Mouse (Mus musculus) urinary bladder, postnatal 10 days (tissue): ENCODE data around the gene Crhr2.

ENCODE experiments used
- DNase-seq: peaks from one replicate; pipeline ENCODE4 v3.0.0; 2022; ENCODE audit warnings: low spot score

The Crhr2 gene

DNA sequence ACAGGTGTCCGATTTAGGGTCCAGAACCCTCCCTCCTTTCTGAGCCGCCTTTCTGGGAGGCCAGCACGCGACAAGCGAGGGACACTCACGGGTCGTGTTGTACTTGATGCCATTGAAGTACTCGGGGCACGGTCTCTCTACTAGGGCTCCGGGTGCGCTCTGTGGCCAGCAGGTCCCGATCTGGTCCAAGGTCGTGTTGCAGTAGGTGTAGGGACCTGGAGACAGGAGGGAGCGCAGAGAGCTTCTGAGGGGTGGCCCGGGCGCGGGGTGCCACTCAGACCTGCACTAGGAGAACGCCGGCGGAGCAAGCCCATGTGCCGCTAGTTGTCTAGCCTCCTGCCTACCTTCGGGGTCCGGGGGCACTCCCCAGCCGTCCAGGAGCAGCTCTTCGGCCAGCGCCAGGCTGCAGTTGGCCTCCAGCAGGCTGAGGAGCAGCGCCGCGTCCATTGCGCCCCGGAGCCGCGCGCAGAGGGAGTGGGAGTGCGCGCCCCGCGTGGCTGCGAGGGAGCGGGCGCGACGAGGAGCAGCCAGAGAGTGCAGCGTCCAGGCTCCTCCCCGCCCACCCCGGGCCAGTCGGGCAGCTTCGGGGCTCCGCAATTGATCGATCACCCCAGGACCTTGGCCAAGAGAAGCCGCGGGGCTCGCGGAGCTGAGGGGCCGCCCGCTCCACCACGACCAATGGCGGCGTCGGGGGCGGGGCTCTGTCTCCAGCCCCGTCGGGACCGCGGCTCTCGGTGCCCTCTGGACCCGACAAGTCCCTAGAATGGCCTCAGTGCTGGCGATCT is 15.3 kb downstream of the Crhr2 start:
- no peak for DNase-seq

DNA sequence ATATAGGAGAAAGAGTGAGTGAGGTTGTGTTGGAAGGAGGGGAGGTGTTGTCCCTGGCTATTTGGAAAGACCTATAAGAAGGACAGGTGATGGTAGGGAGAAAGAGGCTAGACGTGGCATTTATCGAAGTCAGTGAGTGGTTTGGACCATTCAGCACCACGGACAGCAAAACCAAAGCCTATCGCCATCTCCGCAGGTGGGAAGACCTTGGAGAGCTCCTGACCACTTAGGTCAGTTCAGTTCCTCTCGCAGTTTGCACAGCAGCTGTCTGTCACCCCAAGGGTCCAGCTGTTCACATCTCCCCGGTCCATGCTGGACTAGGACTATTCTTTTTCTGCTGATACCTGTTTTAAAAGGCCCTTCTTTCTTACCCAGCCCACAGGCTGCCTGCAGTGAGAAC is 24.5 kb downstream of the Crhr2 start:
- DNase-seq = no peak

DNA sequence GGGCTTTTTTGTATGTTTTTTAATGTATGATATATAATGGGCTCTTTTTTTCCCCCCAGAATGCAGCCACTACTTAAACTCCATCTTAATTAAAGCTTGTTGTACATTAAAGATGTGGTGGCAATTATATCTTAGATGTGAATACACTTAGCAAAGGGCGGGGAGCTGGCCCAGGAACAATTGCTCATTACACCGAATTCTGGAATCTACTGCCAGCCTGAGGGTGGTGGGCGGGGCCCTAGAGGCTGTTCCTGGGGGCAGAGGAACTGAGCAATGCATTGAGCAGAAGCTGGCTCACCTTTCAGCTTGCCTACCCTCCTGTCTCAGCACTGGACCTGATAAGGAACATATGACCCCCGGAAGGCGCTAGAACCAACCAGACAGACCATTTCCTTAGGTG is 34.2 kb downstream of the Crhr2 start:
- no peak for DNase-seq

- DNase-seq = no peak
Observed at GRCm38 (mm10) chr6:55098030-55098429, 34.8 kb downstream of the Crhr2 start.

- no peak for DNase-seq
Observed at GRCm38 (mm10) chr6:55093431-55094146, 39.2 kb downstream of the Crhr2 start.

GRCm38 (mm10) chr6:55091396-55091795 is 41.4 kb downstream of the Crhr2 start:
- DNase-seq = no peak

DNA sequence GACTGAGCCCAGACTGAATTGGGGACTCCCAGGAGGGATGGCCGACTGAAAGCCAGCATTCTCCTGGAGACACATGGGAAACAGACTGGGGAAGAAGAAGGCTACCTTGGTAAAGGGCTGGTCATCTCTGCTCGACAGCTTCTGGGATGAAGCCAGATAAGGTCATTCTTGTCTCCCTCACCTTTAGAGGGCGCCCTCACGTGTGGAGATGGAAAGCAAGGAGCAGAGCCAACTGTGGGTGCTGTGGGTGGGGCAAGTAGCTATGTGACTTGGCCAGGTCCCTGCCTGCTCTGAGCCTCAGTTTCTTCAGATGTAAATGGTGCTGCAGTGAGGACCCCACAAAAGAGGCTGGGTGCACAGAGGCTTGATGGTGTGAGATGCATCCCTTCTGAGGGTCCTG is 42.2 kb downstream of the Crhr2 start:
- no peak for DNase-seq

DNA sequence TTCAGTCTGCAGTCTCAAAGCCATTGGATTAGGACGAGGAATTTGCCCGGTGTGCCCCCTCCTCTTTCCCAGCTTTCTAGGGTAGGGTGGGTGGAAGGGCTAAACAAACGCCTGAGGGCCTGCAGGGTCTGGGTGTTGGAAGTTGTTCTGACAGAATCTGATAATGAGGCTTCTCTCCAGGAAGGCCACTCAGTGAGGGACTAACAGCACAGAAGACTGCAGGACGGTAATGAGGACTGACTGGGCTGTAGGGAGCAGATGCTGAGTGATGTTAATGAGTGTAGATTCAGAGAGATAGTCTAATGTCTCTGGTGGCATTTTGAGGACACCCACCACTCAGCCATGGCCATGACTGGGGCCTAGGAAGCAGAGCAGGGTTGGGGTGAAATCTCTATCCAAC is 45.5 kb downstream of the Crhr2 start:
- no peak for DNase-seq

DNA sequence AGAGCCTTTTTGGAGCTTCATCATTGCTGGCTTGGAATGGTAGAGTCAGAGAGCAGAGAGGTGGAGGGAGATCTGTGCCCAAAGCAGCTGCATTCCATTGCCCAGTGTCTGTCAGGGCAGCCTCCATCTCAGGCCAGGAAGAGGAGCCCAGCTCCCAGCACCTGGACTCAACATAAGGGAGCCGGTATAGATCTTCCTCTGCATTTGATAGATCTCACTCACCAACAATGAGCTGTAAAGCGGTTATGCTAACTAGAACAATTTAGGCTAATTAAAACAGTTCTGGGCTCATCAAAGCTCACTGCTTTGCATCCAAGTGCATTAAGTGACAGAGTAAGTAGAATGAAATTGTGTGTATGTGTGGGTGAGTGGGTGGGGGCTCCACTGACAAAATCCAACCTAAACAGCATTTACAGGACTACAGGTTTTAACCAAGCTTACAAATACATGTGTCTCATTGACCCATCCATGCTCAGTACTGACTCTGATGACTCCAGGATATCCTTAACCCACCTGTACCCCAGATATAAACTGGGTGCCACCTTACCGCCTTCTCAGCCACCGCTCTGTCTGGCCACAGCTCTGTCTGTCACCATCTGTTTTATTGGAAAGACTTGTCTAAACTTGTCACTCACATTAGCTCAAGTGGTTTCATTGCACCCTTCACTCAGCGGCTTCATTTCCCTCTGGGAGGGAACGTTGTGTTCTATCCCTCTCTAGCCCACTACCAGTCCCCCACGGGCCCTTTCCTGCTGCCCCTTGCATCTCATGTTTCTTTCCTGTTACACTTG is 50.4 kb downstream of the Crhr2 start:
- no peak for DNase-seq

GRCm38 (mm10) chr6:55081379-55081778 is 51.4 kb downstream of the Crhr2 start:
- no peak for DNase-seq

- DNase-seq = no peak
Observed at GRCm38 (mm10) chr6:55076561-55077255, 56.1 kb downstream of the Crhr2 start.

GRCm38 (mm10) chr6:55065903-55066302 is 66.9 kb downstream of the Crhr2 start:
- DNase-seq = no peak

DNA sequence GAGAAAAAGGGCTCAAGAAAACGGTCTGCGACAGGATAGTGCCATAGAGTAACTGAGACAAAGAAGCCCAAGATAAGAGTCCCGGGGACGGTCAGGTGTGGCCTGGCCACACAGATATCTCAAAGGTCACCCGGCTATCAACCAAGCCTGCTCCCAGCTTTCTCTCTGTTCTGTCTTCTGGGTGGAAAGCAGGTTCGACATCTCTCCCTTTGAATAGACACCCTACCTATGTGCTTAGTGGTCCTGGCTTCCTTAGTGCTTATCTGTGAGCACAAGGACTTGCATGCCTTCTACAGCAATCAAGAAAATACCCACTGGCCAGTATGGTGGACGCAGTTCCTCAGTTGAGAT is 68.4 kb downstream of the Crhr2 start:
- DNase-seq = no peak

DNA sequence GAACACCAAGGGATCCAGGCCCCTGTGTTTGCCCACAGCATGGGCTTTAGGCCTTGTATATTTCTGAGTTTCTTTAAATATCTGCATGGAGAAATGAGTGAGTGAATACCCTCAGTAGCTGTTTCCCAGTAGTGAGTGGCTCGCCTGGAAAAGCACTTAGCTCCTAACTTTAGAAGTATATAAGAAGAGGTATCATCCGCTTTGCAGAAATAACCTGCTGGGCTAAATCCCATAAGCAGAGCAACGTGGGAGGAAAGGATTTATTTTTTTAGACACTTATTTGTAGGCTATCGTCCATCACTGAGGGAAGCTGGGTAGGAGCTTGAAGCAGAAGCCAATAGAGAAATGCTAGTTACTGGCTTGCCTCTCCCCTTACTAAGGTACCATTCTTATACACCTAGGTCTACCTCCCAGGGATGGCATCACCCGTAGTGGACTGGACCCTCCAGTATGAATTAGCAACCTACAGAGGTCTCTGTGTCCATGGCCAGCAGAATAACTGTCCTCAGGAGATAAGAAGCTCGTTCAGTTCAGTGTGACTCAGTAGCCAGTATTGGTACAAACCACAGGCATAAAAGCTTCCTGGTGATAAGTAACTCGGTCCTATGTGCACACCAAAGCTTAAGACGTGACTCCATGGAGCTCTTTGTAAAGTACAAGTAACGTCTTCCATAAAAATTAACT is 68.9 kb downstream of the Crhr2 start:
- DNase-seq = no peak

- no peak for DNase-seq
Observed at GRCm38 (mm10) chr6:55062200-55062599, 70.6 kb downstream of the Crhr2 start.

DNA sequence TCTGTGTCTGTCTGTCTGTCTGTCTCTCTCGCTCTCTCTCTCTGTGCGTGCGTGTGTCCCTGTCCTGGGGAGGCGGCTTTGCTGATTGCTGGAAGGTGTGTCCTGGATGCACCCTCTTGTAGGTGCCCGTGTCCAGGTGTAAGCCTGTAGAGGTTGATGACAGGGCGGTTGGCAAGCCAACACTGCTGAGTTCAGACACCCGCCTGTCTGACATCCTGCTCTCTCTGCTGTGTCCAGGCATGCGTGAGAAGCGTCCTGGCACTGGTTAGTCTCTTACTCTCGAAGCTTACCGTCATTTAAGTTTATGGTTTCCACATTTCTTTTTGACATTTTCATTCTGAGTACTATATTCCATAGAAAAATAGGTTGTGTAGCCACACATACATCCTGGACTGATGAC is 71.5 kb downstream of the Crhr2 start:
- DNase-seq = no peak

DNA sequence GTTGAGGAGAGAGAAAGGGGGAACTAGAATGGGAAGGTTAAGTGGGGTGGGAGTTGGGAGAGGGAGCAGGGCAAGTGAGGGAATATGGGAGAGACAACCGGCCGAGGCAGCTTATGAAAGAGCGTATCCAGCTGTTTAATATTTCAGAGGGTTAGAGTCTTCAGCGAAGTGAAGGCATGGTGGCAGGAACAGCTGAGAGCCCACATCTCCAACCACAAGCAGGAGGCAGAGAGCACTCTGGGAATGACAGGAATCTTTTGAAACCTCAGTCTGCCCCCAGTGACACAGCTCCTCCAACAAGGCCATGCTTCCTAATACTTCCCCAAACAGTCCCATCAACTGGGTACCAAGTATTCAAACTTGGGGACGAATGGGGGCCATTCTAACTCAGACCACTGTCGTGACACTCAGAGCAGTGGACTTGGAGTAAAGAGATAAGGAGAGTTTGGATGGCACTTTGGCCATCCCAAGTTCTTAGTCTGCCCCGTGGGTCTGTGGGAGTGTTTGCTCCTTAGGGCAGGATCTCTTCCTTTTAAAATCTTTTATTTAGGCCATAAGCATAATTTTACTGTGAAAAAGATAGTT is 72.5 kb downstream of the Crhr2 start:
- no peak for DNase-seq

- no peak for DNase-seq
Observed at GRCm38 (mm10) chr6:55057427-55057826, 75.4 kb downstream of the Crhr2 start.

DNA sequence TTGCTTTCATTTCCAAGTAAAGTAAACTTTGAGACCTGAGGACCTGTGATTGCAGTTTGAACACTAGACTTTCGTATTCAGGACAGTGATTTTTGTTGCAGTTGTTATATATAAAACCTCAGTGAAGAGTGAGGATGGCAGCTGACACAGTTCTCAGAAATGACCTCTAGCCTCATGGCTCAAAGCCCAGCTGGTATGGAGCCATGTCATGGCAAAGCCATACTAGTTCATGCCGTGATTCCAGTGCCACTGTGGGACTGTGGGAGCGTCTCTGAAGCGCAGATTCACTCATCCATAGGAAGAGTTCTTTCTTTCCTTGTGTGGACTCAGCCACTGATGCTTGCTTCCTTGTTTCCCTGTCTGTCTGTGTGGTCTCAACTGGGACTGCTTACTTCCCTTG is 78.3 kb downstream of the Crhr2 start:
- DNase-seq = no peak

DNA sequence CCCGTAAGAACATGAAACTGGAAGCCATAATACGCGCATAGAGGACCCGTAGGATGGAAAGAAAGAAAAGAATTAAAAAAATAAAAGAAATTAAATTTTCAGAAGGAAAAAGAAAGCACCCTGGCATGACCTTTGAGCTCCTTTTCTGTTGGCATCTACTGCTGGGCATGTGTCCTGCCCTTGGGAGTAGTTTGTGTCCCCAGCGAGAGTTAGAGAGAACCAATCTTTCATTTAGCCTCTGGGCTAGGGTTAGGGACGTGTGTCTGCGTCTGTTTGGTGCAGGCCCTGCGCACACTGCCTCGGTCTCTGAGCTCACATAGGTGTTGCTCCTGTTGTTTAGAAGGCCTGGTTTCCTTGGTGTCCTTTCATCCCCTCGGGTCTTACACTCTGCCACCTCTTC is 83.6 kb downstream of the Crhr2 start:
- DNase-seq = no peak

GRCm38 (mm10) chr6:55045326-55045725 is 87.5 kb downstream of the Crhr2 start:
- DNase-seq = no peak
